In genomic region chr8:124617266-124617869, GRCm38 (mm10) we compare ENCODE assay signal across 8 mouse cellular contexts. TPM values are rescaled to one million over a fixed set of nuclear protein-coding genes. Genes with fewer than 3 reads are reported as not detected.
DNase-seq lines count a peak whose midpoint lies in the region; ATAC-seq lines count a peak whose summit lies in the region.

No protein-coding gene starts in this region.

- peak; percentile 71 for DNase-seq in forebrain, embryonic 10.5 days (ENCODE audit: extremely low spot score, low spot score)
- DNase-seq in kidney, postnatal 14 days, result peak; percentile 83
- peak; percentile 73 for DNase-seq in naive thymus-derived CD4-positive, alpha-beta T cell, adult 2 months (ENCODE audit: low read depth)

- H3K27me3 ChIP-seq in forebrain, embryonic 10.5 days (ENCODE audit: poor library complexity, severe bottlenecking), result peaks cover 22% of the 10 kb centered on the region
- H3K27me3 ChIP-seq in heart, embryonic 15.5 days, result peaks cover 13% of the 10 kb centered on the region
- H3K27me3 ChIP-seq in liver, embryonic 12.5 days (replicated peaks), result peaks cover 7% of the 10 kb centered on the region; the same call in 1 of the 2 replicates
- H3K27me3 ChIP-seq in stomach, embryonic 14.5 days (ENCODE audit: control insufficient read depth, insufficient read depth, low read length), result no peaks in the 10 kb centered on the region

- H3K9ac ChIP-seq in heart, embryonic 15.5 days, result peak overlapping the region; percentile 56
- no peak overlapping the region for H3K9ac ChIP-seq in liver, embryonic 12.5 days
- H3K9ac ChIP-seq in stomach, embryonic 14.5 days (replicated peaks; ENCODE audit: low read depth, low read length), result peak overlapping the region; percentile 30; the same call in 1 of the 2 replicates

- WGBS in forebrain, embryonic 10.5 days, result 8% methylated on average over 17 of the region's 17 CpGs
- WGBS in heart, embryonic 15.5 days, result 9% methylated on average over 17 of the region's 17 CpGs
- WGBS in liver, embryonic 12.5 days (ENCODE audit: insufficient replicate concordance), result 12% methylated on average over 17 of the region's 17 CpGs
- 11% methylated on average over 17 of the region's 17 CpGs for WGBS in stomach, embryonic 14.5 days

- no peaks in the 10 kb centered on the region for H3K36me3 ChIP-seq in forebrain, embryonic 10.5 days (replicated peaks)
- H3K36me3 ChIP-seq in heart, embryonic 15.5 days, result no peaks in the 10 kb centered on the region
- no peaks in the 10 kb centered on the region for H3K36me3 ChIP-seq in liver, embryonic 12.5 days
- no peaks in the 10 kb centered on the region for H3K36me3 ChIP-seq in stomach, embryonic 14.5 days (ENCODE audit: control insufficient read depth, insufficient read depth, low read length)

- no peaks in the 10 kb centered on the region for H3K4me1 ChIP-seq in brown adipose tissue, adult 24 weeks (ENCODE audit: control insufficient read depth, insufficient read depth, insufficient read length, low read length)
- peaks cover 21% of the 10 kb centered on the region for H3K4me1 ChIP-seq in forebrain, embryonic 10.5 days
- H3K4me1 ChIP-seq in heart, embryonic 15.5 days (replicated peaks), result peaks cover 5% of the 10 kb centered on the region
- H3K4me1 ChIP-seq in liver, embryonic 12.5 days, result no peaks in the 10 kb centered on the region; the same call in 1 of the 2 replicates
- 0 out of 2 replicates have a peak, but pooled peaks cover 2% of the 10 kb centered on the region for H3K4me1 ChIP-seq in stomach, embryonic 14.5 days (ENCODE audit: control insufficient read depth, insufficient read depth, low read length)

- H3K4me3 ChIP-seq in brown adipose tissue, adult 24 weeks (ENCODE audit: insufficient read depth, low read depth, low read length), result peak overlapping the region; percentile 36
- peak overlapping the region; percentile 49 for H3K4me3 ChIP-seq in forebrain, embryonic 10.5 days
- peak overlapping the region; percentile 47 for H3K4me3 ChIP-seq in heart, embryonic 15.5 days
- peak overlapping the region; percentile 20; the same call in 1 of the 2 replicates for H3K4me3 ChIP-seq in liver, embryonic 12.5 days
- peak overlapping the region; percentile 22; the same call in 1 of the 2 replicates for H3K4me3 ChIP-seq in stomach, embryonic 14.5 days (ENCODE audit: low read depth, low read length)

- H3K9me3 ChIP-seq in forebrain, embryonic 10.5 days, result no peaks in the 10 kb centered on the region
- H3K9me3 ChIP-seq in heart, embryonic 15.5 days (replicated peaks), result no peaks in the 10 kb centered on the region
- no peaks in the 10 kb centered on the region for H3K9me3 ChIP-seq in liver, embryonic 12.5 days (replicated peaks)
- no peaks in the 10 kb centered on the region for H3K9me3 ChIP-seq in stomach, embryonic 14.5 days (ENCODE audit: control insufficient read depth, low read depth, low read length)

- H3K27ac ChIP-seq in brown adipose tissue, adult 24 weeks (replicated peaks; ENCODE audit: low read depth, low read length), result no peak overlapping the region
- H3K27ac ChIP-seq in forebrain, embryonic 10.5 days, result peak overlapping the region; percentile 60; the same call in 1 of the 2 replicates
- H3K27ac ChIP-seq in heart, embryonic 15.5 days, result peak overlapping the region; percentile 20; the same call in 1 of the 2 replicates
- H3K27ac ChIP-seq in liver, embryonic 12.5 days, result no peak overlapping the region
- no peak overlapping the region for H3K27ac ChIP-seq in stomach, embryonic 14.5 days (ENCODE audit: low read length)

- peak; percentile 58 for ATAC-seq in CD4-positive, CD25-positive, alpha-beta regulatory T cell, adult 4 months
- ATAC-seq in heart, embryonic 15.5 days (replicated peaks; ENCODE audit: insufficient number of reproducible peaks, insufficient read depth, low FRiP score, low read depth), result peak; percentile 66
- no peak for ATAC-seq in liver, embryonic 12.5 days
- ATAC-seq in stomach, embryonic 14.5 days (ENCODE audit: insufficient number of reproducible peaks, insufficient read depth, low FRiP score, low read depth), result 0 out of 2 replicates have a peak, but pooled peaks have one; percentile 38

- H3K4me2 ChIP-seq in heart, embryonic 15.5 days, result peak overlapping the region; percentile 79
- peak overlapping the region; percentile 55 for H3K4me2 ChIP-seq in liver, embryonic 12.5 days
- peak overlapping the region; percentile 62 for H3K4me2 ChIP-seq in stomach, embryonic 14.5 days (replicated peaks; ENCODE audit: low read depth, low read length)

RNA-seq across cellular contexts. Expression of gene Capn9, which starts 41.5 kb away (rescaled TPM):
- not detected for polyA plus RNA-seq in CD4-positive, CD25-positive, alpha-beta regulatory T cell, adult 4 months (2017; shearing (Covaris generic))
- polyA plus RNA-seq in brown adipose tissue, adult 24 weeks (2012; ENCODE audit: insufficient read depth, insufficient read length, missing spikeins), result not detected in 2 replicates
- polyA plus RNA-seq in forebrain, embryonic 10.5 days (2016; fragmentation: Nextera tagmentation; extraction: Ambion mirVana), result not detected in 2 replicates
- polyA plus RNA-seq in heart, embryonic 15.5 days (2015; fragmentation: Nextera tagmentation; extraction: Ambion mirVana), result 0.20 and 0.30 TPM in 2 replicates
- polyA plus RNA-seq in liver, embryonic 12.5 days (2016; fragmentation: Nextera tagmentation; extraction: Ambion mirVana), result 0.05 TPM in 1 of 2 replicates, not detected in the other
- polyA plus RNA-seq in stomach, embryonic 14.5 days (2014; fragmentation: Nextera tagmentation; extraction: Ambion mirVana), result 0.13 TPM in 1 of 2 replicates, not detected in the other

RNA-seq across cellular contexts. Expression of gene 2310022B05Rik, which starts 45.8 kb away (rescaled TPM):
- under 1 TPM; 0.70 to 0.94 TPM for polyA plus RNA-seq in CD4-positive, CD25-positive, alpha-beta regulatory T cell, adult 4 months (2017; shearing (Covaris generic))
- polyA plus RNA-seq in brown adipose tissue, adult 24 weeks (2012; ENCODE audit: insufficient read depth, insufficient read length, missing spikeins), result 7.7 and 10.0 TPM in 2 replicates
- polyA plus RNA-seq in forebrain, embryonic 10.5 days (2016; fragmentation: Nextera tagmentation; extraction: Ambion mirVana), result 17.9 and 18.2 TPM in 2 replicates
- polyA plus RNA-seq in heart, embryonic 15.5 days (2015; fragmentation: Nextera tagmentation; extraction: Ambion mirVana), result 40.9 and 49.2 TPM in 2 replicates
- 9.4 and 10.2 TPM in 2 replicates for polyA plus RNA-seq in liver, embryonic 12.5 days (2016; fragmentation: Nextera tagmentation; extraction: Ambion mirVana)
- 40.3 and 41.6 TPM in 2 replicates for polyA plus RNA-seq in stomach, embryonic 14.5 days (2014; fragmentation: Nextera tagmentation; extraction: Ambion mirVana)

RNA-seq across cellular contexts. Expression of gene Agt, which starts 47.9 kb away (rescaled TPM):
- not detected for polyA plus RNA-seq in CD4-positive, CD25-positive, alpha-beta regulatory T cell, adult 4 months (2017; shearing (Covaris generic))
- 2.4 and 3.2 TPM in 2 replicates for polyA plus RNA-seq in brown adipose tissue, adult 24 weeks (2012; ENCODE audit: insufficient read depth, insufficient read length, missing spikeins)
- not detected in 2 replicates for polyA plus RNA-seq in forebrain, embryonic 10.5 days (2016; fragmentation: Nextera tagmentation; extraction: Ambion mirVana)
- 1.3 and 2.7 TPM in 2 replicates for polyA plus RNA-seq in heart, embryonic 15.5 days (2015; fragmentation: Nextera tagmentation; extraction: Ambion mirVana)
- 23.3 and 25.9 TPM in 2 replicates for polyA plus RNA-seq in liver, embryonic 12.5 days (2016; fragmentation: Nextera tagmentation; extraction: Ambion mirVana)
- polyA plus RNA-seq in stomach, embryonic 14.5 days (2014; fragmentation: Nextera tagmentation; extraction: Ambion mirVana), result 1.8 and 2.4 TPM in 2 replicates

Comparison
In these comparisons a context has a peak if more than half of its experiments do, and no peak if none do; other contexts are left out.
1. H3K27ac ChIP-seq: peak in forebrain, embryonic 10.5 days (single experiment) and heart, embryonic 15.5 days (single experiment); none in brown adipose tissue, adult 24 weeks (single experiment), liver, embryonic 12.5 days (single experiment) and stomach, embryonic 14.5 days (single experiment).
2. Peak in every context shown above with its lines, with median percentiles within 50 percentile points of each other: H3K4me3 ChIP-seq, DNase-seq and H3K4me2 ChIP-seq.